Mouse (Mus musculus) heart, postnatal 0 days (tissue): ENCODE results near the gene Npy2r.

Experiments used
- CTCF ChIP-seq: IDR thresholded peaks from 2 replicates; pipeline ENCODE4 v1.5.1; 2016; ENCODE audit warnings: antibody characterized with exemption, control low read depth, low read depth
- EP300 ChIP-seq: IDR thresholded peaks from 2 replicates; pipeline ENCODE4 v1.6.1; 2016; ENCODE audit warnings: antibody characterized with exemption, low read depth

DNA sequence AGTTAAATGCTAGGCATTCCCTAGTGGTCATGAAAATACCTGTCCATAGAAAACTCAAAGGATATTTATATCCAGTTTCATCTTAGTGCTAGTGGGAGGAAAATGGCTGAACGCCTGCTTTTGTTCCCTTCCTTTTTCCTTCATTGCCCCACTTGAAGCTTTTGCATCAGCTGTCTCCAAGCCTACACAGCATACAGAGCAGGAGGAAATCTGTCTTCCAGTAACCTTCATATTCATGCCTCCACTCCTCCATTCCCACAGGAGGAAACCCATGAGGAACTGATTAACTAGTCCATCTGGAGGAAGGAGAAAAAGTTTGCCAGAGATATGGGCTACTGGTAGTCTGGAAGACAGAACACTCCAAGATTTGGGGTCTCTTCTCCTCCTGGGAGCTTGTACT lies 23.1 kb downstream of the Npy2r start:
- no peak for TF ChIP-seq CTCF
- no peak for TF ChIP-seq EP300
